Mouse (Mus musculus) heart, adult 2 months (tissue): Measurements from ENCODE around the gene Lrrc29.

Experiments used
- CTCF ChIP-seq: fragments of 200-600 bp; IDR thresholded peaks from 2 replicates; pipeline ENCODE4 v1.8.1; 2022; ENCODE audit warnings: antibody characterized with exemption, mild to moderate bottlenecking, moderate library complexity
- EP300 ChIP-seq: fragments of 200-500 bp; IDR thresholded peaks from 2 replicates; pipeline ENCODE4 v1.6.1; 2011; ENCODE audit warnings: low read depth, low read length, control low read depth; ENCODE audit not compliant: insufficient read depth

- no peak for TF ChIP-seq CTCF
- no peak for TF ChIP-seq EP300
Observed at GRCm38 (mm10) chr8:105280567-105280966, 45.5 kb downstream of the Lrrc29 start.
